Mouse (Mus musculus): ENCODE results near the gene Lrmda.

The Lrmda gene

DNA sequence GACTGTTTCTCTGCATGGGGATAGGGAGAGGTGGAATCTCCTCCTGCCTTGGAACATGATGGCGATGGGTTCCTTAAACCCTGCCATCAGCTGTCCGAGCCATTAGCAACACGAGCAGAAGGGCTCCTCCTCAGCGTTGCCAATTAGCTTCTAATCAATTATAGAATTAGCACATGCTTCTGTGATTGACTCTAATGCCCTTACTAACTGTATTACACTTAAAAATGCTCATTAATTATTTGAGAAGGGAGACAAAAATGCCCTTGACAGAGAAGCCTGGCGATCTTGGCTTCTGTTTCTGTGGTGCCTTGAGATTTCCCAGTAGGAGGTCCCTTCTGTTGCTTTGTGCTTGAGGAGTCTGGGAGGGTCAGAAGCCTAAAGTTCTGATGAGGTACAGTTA, 579.1 kb downstream of the Lrmda start:
- in situ Hi-C loops (cut with MboI; ENCODE audit: low pct_unique_long_range_greater_than_20kb in 1 of 2, low sequenced_read_pairs in 2 of 2, unreplicated experiment in 1 of 2): no loop called here

DNA sequence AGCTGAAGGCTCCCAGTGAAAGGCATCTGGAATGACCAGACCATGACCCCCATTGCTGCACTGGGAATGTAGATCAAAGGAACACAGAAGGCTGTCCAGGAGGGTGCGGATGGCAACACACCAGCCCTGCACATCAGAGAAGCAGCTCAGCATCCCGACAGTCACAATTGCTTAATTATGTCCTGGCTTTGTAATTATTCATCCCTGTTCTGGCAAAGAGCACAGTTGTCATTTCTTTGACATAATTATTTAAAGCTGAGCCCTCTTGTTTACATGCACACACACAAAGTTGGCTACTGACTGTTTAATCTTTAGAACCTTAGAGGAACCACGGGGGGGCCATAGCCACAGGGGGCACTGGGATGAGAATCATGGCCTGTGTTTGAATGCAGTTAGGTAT, 580.7 kb downstream of the Lrmda start:
- in situ Hi-C loops (cut with MboI; ENCODE audit: low pct_unique_long_range_greater_than_20kb in 1 of 2, low sequenced_read_pairs in 2 of 2, unreplicated experiment in 1 of 2): no loop called here

DNA sequence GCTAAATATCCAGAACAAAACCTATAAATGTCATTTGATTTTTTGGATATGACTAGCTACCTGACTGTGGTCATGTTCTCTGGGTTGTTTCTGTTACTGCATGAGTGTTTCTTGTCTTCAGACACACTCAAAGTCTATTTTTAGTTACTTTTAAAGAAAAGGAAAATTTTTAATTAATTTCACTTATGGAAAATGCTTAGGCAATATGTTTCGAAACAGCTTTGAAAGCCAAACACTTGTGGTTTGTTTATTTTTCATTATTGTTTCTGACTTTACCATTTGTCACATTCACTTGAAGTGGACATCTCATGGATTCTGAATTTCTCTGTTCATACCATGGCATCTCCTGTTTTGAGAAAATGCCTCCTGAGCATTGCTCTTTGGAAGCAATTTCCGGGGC, 582.8 kb downstream of the Lrmda start:
- in situ Hi-C loops (cut with MboI; ENCODE audit: low pct_unique_long_range_greater_than_20kb in 1 of 2, low sequenced_read_pairs in 2 of 2, unreplicated experiment in 1 of 2): no loop called here

DNA sequence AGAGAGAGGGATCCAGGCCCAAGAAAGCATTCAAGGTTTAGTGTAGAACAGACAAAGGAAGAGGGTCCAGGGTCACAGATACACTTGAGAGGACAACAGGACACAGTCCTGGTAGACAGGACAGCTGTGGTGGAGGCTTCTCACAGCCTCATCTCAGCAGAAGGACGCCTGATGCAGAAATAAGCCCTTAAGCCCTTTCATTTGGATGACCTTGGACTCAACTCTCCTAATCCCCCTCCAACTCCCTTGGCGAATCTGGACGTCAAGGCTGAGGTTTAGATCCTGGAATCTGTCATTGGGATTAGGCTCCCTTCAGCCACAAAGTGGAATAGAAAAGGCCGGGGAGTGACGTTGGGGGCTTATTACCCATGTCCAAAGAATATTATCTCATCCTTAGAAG, 589.1 kb downstream of the Lrmda start:
- in situ Hi-C loops (cut with MboI; ENCODE audit: low pct_unique_long_range_greater_than_20kb in 1 of 2, low sequenced_read_pairs in 2 of 2, unreplicated experiment in 1 of 2): no loop called here

DNA sequence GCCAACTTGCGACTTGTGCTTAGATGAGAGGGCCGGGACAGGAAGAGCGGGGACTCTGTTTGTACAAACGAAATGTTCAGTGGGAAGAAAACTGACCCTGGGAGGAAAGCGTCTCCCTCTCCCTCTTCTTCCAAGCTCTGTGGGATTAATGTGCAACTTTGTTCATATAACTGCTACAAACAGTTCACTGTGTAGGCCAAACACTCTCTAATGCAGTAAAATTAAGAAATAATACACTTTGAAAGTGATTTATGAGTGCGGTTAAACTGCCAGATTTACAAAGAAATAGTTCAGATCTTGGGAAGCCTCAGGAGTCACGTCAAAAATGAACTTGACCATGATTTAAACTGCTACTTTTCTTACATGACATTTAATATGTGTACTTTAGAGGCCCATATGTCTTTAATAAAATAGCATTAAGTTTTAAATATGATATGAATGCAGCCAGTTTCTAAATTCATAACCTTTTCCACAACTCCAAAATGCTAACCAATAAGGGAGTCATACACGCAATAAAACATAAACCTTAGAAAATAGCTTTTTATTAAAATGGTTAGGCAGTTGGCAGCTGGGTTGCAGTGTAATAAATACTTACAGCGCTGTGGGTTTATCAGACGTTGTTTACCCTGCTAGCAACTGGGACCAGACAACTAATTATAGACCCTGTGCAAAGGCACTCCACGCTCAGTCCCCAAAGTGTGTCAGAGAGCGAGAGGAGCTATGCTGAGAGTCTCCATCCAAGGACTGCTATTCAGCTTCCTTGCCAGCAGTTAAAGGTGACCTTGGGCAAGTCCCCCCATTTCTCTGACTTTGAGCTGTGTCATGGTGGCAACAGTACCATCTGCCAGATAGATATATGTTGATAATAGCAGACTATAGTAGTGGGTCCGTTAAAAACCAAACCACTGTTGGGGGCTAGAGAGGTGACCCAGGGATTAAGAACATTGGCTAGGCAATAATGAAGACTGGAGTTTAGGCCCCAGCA, 590.0 kb downstream of the Lrmda start:
- in situ Hi-C loops (cut with MboI; ENCODE audit: low pct_unique_long_range_greater_than_20kb in 1 of 2, low sequenced_read_pairs in 2 of 2, unreplicated experiment in 1 of 2): no loop called here

DNA sequence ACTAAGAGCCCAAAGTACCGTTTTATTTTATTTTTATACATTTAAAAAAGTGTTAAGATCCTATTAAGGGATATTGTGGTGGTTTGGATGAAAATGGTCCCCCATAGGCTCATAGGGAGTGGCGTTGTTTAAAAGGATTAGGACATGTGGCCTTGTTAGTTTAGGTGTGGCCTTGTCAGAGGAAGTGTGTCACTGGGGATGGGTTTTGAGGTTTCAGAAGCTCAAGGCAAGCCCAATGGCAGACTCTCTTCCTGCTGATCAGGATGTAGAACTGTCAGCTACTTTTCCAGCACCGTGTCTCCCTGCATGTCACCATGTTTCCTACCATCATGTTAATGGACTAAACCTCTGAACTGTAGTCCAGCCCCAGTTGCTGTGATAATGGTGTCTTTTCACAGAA, 591.5 kb downstream of the Lrmda start:
- in situ Hi-C loops (cut with MboI; ENCODE audit: low pct_unique_long_range_greater_than_20kb in 1 of 2, low sequenced_read_pairs in 2 of 2, unreplicated experiment in 1 of 2): no loop called here

DNA sequence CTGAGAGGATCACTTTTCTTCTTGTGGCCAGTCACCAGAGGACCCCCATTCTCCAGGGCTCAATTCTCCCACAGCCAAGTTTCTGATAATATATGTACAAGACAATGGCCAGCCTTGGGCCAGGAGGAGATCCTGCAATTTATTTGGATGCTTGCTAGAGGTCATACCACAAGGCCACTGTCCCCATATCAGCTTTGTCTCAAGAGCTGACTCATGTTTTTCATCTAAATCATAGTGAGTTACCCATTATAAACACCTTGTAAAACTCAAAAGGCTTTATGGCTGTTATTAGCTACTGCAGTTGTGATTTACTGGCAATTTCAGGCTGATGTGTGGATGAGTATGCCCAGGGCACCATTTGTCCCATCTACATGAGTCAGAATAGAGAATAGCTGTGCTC, 600.7 kb downstream of the Lrmda start:
- in situ Hi-C loops (cut with MboI; ENCODE audit: low pct_unique_long_range_greater_than_20kb in 1 of 2, low sequenced_read_pairs in 2 of 2, unreplicated experiment in 1 of 2): no loop called here

DNA sequence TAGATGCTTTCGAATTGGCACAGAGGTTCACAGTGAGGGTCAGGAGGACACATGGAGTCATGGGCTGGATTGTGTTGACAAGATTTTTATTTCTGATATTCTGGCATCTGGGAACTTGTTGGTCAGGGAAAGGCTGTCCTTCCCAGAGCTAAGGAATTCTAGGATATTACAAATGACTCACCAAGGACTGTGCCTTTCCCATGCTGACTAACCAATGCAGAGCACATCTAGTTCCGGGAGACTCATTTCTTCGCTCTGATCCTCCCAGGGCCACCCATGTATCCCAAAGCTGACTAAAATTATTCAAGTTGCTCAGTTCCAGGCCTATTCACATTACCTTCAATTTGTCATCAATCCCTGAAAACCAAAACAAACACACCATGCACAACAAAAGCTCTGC, 602.4 kb downstream of the Lrmda start:
- in situ Hi-C loops (cut with MboI; ENCODE audit: low pct_unique_long_range_greater_than_20kb in 1 of 2, low sequenced_read_pairs in 2 of 2, unreplicated experiment in 1 of 2): no loop called here

DNA sequence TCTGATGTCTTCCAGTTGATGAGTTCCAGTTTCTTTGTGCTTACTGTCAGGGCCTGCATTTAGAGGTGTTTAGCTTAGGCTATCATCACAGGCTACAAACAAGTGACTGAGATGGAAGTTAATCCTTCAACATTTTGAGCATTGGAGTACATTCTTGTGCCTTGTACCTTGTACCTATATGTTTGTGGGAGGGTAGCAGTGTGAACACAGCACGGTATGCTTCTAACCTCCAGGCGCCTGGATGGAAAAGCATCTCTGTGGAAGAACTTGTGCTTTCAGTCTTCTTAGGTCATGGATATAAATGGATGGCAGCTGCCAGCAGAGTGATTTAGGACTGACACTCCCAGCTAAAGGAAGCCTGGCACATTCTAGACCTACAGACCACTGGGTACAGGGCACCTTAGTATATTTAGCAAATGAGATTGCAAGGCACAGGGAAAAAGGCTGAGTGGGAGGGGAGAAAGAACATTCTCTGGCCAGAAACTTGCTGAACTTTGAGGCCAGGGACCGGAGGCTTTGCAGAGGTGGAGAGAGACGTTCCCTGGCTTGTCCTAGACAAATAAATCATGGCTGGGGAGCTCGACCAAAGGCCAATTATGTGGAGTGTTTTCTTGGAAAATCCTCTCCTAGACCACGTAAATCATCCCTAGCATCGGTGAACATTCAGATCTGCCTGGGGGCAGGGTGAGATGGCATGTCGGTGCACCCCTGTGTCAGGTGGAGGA, 607.8 kb downstream of the Lrmda start:
- in situ Hi-C loops (cut with MboI; ENCODE audit: low pct_unique_long_range_greater_than_20kb in 1 of 2, low sequenced_read_pairs in 2 of 2, unreplicated experiment in 1 of 2): no loop called here

DNA sequence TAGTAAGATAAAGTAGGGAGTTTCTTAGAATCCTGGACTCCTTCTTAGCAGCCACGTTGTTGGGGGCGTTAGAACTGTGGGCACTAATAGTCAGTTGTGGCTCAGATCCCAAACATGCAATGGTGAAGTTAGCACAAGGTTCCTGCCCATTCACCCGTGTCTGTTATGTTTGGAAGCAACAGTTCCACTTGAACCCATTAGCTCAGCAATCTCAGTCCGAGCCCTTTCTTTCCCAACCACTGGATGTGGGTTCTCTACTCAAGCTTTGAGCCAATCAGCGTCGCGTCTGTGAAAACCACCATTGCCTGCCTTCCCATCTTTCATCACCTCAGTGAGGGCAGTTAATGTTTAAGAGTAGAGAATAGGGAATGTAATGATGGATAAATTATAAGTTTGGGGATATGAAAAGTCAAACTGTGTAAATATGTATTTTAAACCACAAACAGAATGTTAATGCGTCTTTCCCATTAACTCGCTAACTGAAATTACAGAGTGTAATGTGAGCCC, 610.9 kb downstream of the Lrmda start:
- in situ Hi-C loops (cut with MboI; ENCODE audit: low pct_unique_long_range_greater_than_20kb in 1 of 2, low sequenced_read_pairs in 2 of 2, unreplicated experiment in 1 of 2): no loop called here

DNA sequence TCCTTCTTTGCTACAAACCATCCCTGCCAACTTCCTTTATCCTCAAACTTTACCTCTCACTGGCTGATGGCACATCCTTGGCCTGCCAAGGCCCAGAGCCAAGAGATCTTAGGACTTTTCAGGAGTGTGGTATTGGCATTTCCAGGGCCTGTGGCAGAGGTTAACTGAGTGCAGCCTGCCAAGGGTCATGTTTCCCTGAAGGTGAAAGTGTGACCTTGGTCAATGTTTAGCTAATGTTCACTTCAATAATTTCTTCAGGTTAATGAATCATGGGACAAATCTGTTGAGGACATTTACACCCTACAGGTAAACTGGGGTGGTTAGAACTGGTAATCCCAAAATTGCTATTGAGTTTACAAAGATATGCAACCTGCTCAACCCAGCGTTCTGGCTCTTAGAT, 614.1 kb downstream of the Lrmda start:
- in situ Hi-C loops (cut with MboI; ENCODE audit: low pct_unique_long_range_greater_than_20kb in 1 of 2, low sequenced_read_pairs in 2 of 2, unreplicated experiment in 1 of 2): no loop called here

DNA sequence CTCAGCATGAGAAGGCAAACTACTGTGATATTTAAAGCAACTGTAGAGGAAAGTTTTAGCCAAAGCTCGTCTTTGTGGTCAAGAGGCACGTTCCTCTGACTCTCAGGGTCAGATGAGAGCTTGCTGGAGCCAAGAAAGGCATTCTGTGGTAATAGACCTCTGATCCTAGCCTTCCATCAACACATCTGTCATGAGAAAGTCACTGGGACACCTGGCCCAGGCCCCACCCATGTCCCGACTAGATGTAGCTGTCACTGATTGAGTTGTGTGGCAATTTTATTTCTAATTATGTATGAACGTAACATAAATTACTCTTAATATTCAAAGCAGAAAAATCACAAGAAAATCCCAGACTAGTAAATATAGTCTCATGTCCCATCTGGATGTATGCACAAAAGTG, 624.0 kb downstream of the Lrmda start:
- in situ Hi-C loops (cut with MboI; ENCODE audit: low pct_unique_long_range_greater_than_20kb in 1 of 2, low sequenced_read_pairs in 2 of 2, unreplicated experiment in 1 of 2): no loop called here

DNA sequence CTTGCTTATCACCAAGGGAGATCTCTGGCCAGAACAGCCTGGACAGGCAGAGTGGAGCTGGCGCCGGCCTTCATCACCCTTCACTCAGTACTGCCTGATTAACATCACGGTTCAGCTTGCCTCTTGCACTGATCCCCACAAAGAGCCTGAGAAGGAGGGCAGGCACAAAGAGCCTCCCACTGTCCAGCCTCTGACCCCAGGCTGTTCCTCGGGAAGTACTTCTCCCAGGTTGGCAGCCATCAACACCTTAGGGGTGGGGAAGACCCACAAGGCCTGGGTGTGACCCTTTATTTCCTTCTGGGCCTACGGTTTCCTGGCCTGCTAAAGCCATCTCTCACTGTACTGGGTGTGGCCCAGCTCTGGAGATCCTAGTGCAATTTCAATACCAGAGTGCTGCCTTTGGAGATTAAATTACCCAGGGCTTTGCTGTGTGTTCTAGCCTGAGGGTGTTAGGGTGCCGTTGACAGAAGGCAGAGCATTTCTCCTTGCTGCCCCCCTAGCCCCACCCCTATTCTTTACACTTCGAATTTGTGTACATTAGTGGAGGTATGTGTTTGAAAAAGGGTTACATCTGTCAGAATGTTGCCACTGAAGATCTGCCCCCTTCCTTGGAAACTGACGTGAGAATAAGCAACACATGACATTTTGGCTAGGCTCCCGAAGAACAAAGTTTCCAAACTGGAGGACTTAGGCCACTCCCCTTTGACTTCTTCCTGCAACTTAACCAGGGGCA, 628.5 kb downstream of the Lrmda start:
- in situ Hi-C loops (cut with MboI; ENCODE audit: low pct_unique_long_range_greater_than_20kb in 1 of 2, low sequenced_read_pairs in 2 of 2, unreplicated experiment in 1 of 2): no loop called here

DNA sequence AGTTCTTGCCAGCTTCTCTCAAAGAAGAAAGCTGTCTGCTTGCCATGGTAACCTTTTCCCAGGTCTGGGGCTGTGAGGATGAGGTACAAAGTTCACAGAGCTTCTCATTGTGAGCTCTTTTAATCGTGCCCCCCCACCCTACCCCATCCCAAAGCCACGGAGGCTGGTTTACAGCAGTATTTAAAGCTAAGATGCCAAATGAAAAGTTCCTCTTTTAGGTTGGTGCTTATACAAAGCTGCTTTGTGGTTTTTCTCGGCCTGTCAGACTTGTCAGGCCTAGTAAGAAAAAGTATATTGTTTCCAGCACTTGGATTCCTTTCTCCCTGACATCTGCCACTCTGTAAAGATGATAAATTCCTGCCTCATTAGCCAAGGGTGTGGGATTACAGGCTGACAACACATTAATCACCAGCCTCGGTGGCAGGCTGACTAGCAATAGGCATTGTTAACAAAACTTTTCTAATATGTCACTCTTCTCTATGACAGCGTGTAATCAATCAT, 629.9 kb downstream of the Lrmda start:
- in situ Hi-C loops (cut with MboI; ENCODE audit: low pct_unique_long_range_greater_than_20kb in 1 of 2, low sequenced_read_pairs in 2 of 2, unreplicated experiment in 1 of 2): no loop called here

DNA sequence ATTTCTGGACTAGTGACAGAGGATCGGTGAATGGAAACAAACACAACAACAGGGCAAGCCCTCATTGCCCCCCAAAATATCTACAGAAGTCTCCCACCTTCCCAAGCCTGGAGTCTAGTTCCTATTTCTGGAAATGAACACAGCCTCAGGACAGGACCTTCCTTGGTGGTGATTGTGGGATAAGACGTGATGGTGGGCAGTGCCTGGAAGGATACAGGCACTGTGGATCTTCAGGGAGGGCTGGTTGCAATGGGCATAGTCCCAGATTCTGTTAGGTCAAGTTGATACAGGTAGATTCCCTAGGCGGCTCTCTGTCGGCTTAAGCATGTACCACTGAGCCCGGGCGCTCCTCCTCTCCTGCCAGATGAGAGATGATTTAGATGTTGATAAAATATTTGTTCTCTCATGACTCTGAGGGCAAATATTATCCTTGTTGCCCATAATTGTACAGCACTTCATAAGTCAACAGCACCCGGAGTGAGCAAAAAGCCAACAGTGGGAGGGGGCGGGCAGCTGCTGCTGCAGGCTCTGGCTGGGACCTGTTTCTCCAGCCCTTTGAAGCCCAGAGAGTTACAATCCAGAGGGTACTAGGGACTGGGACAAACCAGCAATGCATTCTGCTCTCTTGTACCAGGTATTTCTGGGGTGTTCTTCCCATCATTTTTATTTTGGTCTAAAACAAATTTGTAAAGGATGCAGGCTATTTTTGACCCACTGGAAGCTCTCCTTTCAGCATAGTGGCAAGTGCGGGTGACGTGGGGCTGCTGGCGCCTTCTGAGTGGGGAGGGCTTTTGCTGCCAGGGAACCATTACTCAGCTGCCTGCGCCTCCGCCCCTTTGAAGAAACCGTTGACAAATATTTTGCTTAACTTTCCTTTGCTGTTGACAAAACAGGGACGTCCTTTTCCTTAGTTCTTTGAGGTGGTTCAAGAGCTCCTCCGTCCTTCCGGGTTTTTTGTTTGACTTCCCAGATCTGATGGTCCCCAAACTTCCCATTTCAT, 630.8 kb downstream of the Lrmda start:
- in situ Hi-C loops (cut with MboI; ENCODE audit: low pct_unique_long_range_greater_than_20kb in 1 of 2, low sequenced_read_pairs in 2 of 2, unreplicated experiment in 1 of 2): no loop called here

DNA sequence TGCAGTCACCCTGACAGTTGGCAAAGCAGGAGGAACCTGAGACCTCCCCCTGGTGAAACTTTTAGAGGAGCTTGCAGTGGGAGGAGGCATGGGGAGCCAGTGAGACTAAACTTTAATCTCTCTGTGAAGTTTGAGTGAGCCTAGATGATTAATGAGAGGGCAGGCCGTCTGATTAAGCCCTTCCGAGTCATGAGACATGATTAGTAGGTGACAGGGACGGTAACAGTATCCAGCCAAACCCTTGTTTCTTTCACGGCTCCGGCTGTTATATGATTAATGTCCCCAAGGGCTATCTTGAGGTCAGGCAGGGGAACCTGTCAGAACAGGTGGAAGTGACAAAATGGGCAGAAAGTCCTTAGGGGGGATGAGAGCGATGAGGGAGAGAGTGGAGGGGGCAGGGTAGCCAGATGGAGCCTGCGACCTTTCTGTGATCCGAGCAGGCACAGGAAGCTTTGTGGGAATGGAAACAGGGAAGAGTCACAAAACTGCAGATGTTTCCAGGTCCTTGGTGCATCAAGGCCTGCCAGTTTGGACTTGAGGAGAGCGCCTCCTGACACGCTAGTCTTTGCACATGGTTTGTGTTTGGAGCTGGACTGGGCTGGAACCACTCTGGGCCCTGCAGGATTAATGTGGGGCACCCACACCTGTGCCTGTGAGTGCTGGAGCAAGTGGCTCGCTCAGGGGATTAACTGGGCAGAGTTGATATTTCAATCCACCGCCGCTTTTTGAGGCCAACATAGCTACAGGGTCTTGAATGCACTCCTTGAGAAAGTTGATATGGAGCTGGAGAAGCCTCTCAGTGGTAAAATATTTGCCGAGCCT, 631.8 kb downstream of the Lrmda start:
- in situ Hi-C loops (cut with MboI; ENCODE audit: low pct_unique_long_range_greater_than_20kb in 1 of 2, low sequenced_read_pairs in 2 of 2, unreplicated experiment in 1 of 2): no loop called here

DNA sequence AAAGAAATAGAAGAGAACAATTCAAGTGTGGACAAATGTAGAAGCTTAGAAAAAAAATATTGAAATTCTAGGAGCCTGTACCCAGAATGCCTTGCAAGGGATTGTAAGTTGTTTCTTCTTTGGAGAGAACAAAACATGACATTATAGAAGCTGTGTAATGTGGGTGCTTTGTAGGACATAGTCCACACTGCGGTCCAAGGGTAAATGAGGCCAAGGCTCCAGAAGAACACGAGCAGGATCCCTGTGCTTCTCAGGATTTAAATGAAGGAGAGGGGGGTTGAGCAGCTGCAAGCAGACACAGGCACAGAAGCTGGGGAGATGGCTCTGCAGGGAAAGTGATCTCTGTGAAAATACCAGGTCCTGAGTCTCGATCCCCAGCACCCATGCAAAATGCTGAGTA, 643.0 kb downstream of the Lrmda start:
- in situ Hi-C loops (cut with MboI; ENCODE audit: low pct_unique_long_range_greater_than_20kb in 1 of 2, low sequenced_read_pairs in 2 of 2, unreplicated experiment in 1 of 2): no loop called here
